Mouse (Mus musculus): ENCODE measurements at regions not wholly inside any gene's neighbourhood (a gene's known extent, or its start where the extent isn't known, plus 50 kb on each side); places are given as distances from the start of the nearest gene placed in this dataset.

GRCm38 (mm10) chr16:76216184-76216583, 157.4 kb downstream of the Nrip1 start:
- no peak for DNase-seq

GRCm38 (mm10) chr16:76215558-76215957, 158.1 kb downstream of the Nrip1 start:
- H3K36me3 ChIP-seq (ENCODE audit: control insufficient read depth, insufficient read depth, low read length) = no peaks in the 10 kb centered on the region
- no peak for DNase-seq
- TF ChIP-seq CTCF (IDR thresholded peaks at IDR 0.05; ENCODE audit: borderline replicate concordance, control insufficient read depth, extremely low read depth, insufficient read depth, low read length, poor library complexity) (no peak), POLR2A (IDR thresholded peaks at IDR 0.05; ENCODE audit: control insufficient read depth, extremely low read depth, insufficient read depth, low read length, poor library complexity) (no peak)
- H3K4me3 ChIP-seq (ENCODE audit: control insufficient read depth, insufficient read depth, low read length) = no peak overlapping the region
- no peaks in the 10 kb centered on the region for H3K27me3 ChIP-seq (ENCODE audit: control insufficient read depth, insufficient read depth, low read length)
- H3K27ac ChIP-seq (ENCODE audit: control insufficient read depth, insufficient read depth, low read length) = no peak overlapping the region
- 95% methylated on average over 5 of the region's 5 CpGs for WGBS
- H3K4me1 ChIP-seq (replicated peaks; ENCODE audit: control insufficient read depth, insufficient read depth, low read length) = 0 out of 2 replicates have a peak, but pooled peaks cover 2% of the 10 kb centered on the region

More at GRCm38 (mm10) chr16:76216184-76216583, 157.4 kb downstream of the Nrip1 start:
- H3K4me3 ChIP-seq (ENCODE audit: control insufficient read depth, insufficient read depth, low read length) = no peak overlapping the region
- 0 out of 2 replicates have a peak, but pooled peaks cover 2% of the 10 kb centered on the region for H3K4me1 ChIP-seq (replicated peaks; ENCODE audit: control insufficient read depth, insufficient read depth, low read length)
- no peaks in the 10 kb centered on the region for H3K27me3 ChIP-seq (ENCODE audit: control insufficient read depth, insufficient read depth, low read length)
- no peak for TF ChIP-seq CTCF (IDR thresholded peaks at IDR 0.05; ENCODE audit: borderline replicate concordance, control insufficient read depth, extremely low read depth, insufficient read depth, low read length, poor library complexity)
- TF ChIP-seq POLR2A (IDR thresholded peaks at IDR 0.05; ENCODE audit: control insufficient read depth, extremely low read depth, insufficient read depth, low read length, poor library complexity) = no peak
- WGBS = 80% methylated on average over 9 of the region's 9 CpGs
- no peaks in the 10 kb centered on the region for H3K36me3 ChIP-seq (ENCODE audit: control insufficient read depth, insufficient read depth, low read length)
- no peak overlapping the region for H3K27ac ChIP-seq (ENCODE audit: control insufficient read depth, insufficient read depth, low read length)

- TF ChIP-seq CTCF (IDR thresholded peaks at IDR 0.05; ENCODE audit: borderline replicate concordance, control insufficient read depth, extremely low read depth, insufficient read depth, low read length, poor library complexity) (no peak), POLR2A (IDR thresholded peaks at IDR 0.05; ENCODE audit: control insufficient read depth, extremely low read depth, insufficient read depth, low read length, poor library complexity) (no peak)
- Histone ChIP-seq H3K4me1 (replicated peaks; ENCODE audit: control insufficient read depth, insufficient read depth, low read length) (no peaks in the 10 kb centered on the region), H3K27ac (ENCODE audit: control insufficient read depth, insufficient read depth, low read length) (no peak overlapping the region), H3K27me3 (ENCODE audit: control insufficient read depth, insufficient read depth, low read length) (no peaks in the 10 kb centered on the region), H3K4me3 (ENCODE audit: control insufficient read depth, insufficient read depth, low read length) (no peak overlapping the region), H3K36me3 (ENCODE audit: control insufficient read depth, insufficient read depth, low read length) (no peaks in the 10 kb centered on the region)
- peak; percentile 82 for DNase-seq
- WGBS = 37% methylated on average over 11 of the region's 11 CpGs
Measured at GRCm38 (mm10) chr16:76201773-76202571, 171.7 kb downstream of the Nrip1 start.

- TF ChIP-seq POLR2A (IDR thresholded peaks at IDR 0.05; ENCODE audit: control insufficient read depth, extremely low read depth, insufficient read depth, low read length, poor library complexity) (no peak), CTCF (IDR thresholded peaks at IDR 0.05; ENCODE audit: borderline replicate concordance, control insufficient read depth, extremely low read depth, insufficient read depth, low read length, poor library complexity) (no peak)
- Histone ChIP-seq H3K27me3 (ENCODE audit: control insufficient read depth, insufficient read depth, low read length) (no peaks in the 10 kb centered on the region), H3K4me3 (ENCODE audit: control insufficient read depth, insufficient read depth, low read length) (no peak overlapping the region), H3K36me3 (ENCODE audit: control insufficient read depth, insufficient read depth, low read length) (no peaks in the 10 kb centered on the region), H3K27ac (ENCODE audit: control insufficient read depth, insufficient read depth, low read length) (no peak overlapping the region), H3K4me1 (replicated peaks; ENCODE audit: control insufficient read depth, insufficient read depth, low read length) (no peaks in the 10 kb centered on the region)
- WGBS = 95% methylated on average over 9 of the region's 9 CpGs
- DNase-seq = no peak
Measured at GRCm38 (mm10) chr16:76200801-76201728, 172.6 kb downstream of the Nrip1 start.

GRCm38 (mm10) chr16:76200268-76200667, 173.4 kb downstream of the Nrip1 start:
- DNase-seq = peak; percentile 40
- WGBS = 82% methylated on average over 3 of the region's 3 CpGs
- TF ChIP-seq POLR2A (IDR thresholded peaks at IDR 0.05; ENCODE audit: control insufficient read depth, extremely low read depth, insufficient read depth, low read length, poor library complexity) = no peak
- H3K27me3 ChIP-seq (ENCODE audit: control insufficient read depth, insufficient read depth, low read length) = no peaks in the 10 kb centered on the region
- H3K4me3 ChIP-seq (ENCODE audit: control insufficient read depth, insufficient read depth, low read length) = no peak overlapping the region
- H3K27ac ChIP-seq (ENCODE audit: control insufficient read depth, insufficient read depth, low read length) = no peak overlapping the region
- no peaks in the 10 kb centered on the region for H3K4me1 ChIP-seq (replicated peaks; ENCODE audit: control insufficient read depth, insufficient read depth, low read length)
- no peaks in the 10 kb centered on the region for H3K36me3 ChIP-seq (ENCODE audit: control insufficient read depth, insufficient read depth, low read length)

GRCm38 (mm10) chr16:76199006-76199405, 174.6 kb downstream of the Nrip1 start:
- H3K27ac ChIP-seq (ENCODE audit: control insufficient read depth, insufficient read depth, low read length) = no peak overlapping the region
- H3K27me3 ChIP-seq (ENCODE audit: control insufficient read depth, insufficient read depth, low read length) = no peaks in the 10 kb centered on the region
- H3K4me3 ChIP-seq (ENCODE audit: control insufficient read depth, insufficient read depth, low read length) = no peak overlapping the region
- H3K4me1 ChIP-seq (replicated peaks; ENCODE audit: control insufficient read depth, insufficient read depth, low read length) = no peaks in the 10 kb centered on the region
- DNase-seq = no peak
- 97% methylated on average over 3 of the region's 3 CpGs for WGBS
- no peaks in the 10 kb centered on the region for H3K36me3 ChIP-seq (ENCODE audit: control insufficient read depth, insufficient read depth, low read length)
- TF ChIP-seq POLR2A (IDR thresholded peaks at IDR 0.05; ENCODE audit: control insufficient read depth, extremely low read depth, insufficient read depth, low read length, poor library complexity) = no peak
- no peak for TF ChIP-seq CTCF (IDR thresholded peaks at IDR 0.05; ENCODE audit: borderline replicate concordance, control insufficient read depth, extremely low read depth, insufficient read depth, low read length, poor library complexity)

All from thymus, adult 2 months (tissue).